Mouse (Mus musculus): Measurements from ENCODE around the gene Eif3k. TPM values are rescaled to one million over a fixed set of nuclear protein-coding genes. Genes with fewer than 3 reads are reported as not detected.
"Not testable (repeated sequence)": the region's sequence is repeated elsewhere in the genome, so short reads cannot be mapped to it uniquely, and the experiment has no call there.

Gene Eif3k
- total RNA-seq, 2 experiments from 2014 or later, result 241 to 264 TPM

GRCm38 (mm10) chr7:28985207-28985606 is 3.5 kb upstream of the Eif3k start:
- no peak for DNase-seq

GRCm38 (mm10) chr7:28984452-28984851 is 2.8 kb upstream of the Eif3k start:
- no peak for DNase-seq

GRCm38 (mm10) chr7:28983849-28984248 is 2.2 kb upstream of the Eif3k start:
- DNase-seq, result no peak

- DNase-seq, result no peak
Measured at GRCm38 (mm10) chr7:28983141-28983564, 1.5 kb upstream of the Eif3k start.

- DNase-seq, result peak in 1 of 2 experiments; percentile 41
Measured at GRCm38 (mm10) chr7:28982274-28983013, 780 bp upstream of the Eif3k start.

GRCm38 (mm10) chr7:28977556-28977955 is 4.1 kb downstream of the Eif3k start:
- DNase-seq, result no peak

- no peak for DNase-seq
Measured at GRCm38 (mm10) chr7:28973025-28973424, 8.6 kb downstream of the Eif3k start.

- DNase-seq, result peak; percentile 80 to 87
Measured at GRCm38 (mm10) chr7:28972542-28972985, 9.1 kb downstream of the Eif3k start.

- DNase-seq, result peak; percentile 65 to 73
Measured at GRCm38 (mm10) chr7:28971770-28972269, 9.8 kb downstream of the Eif3k start.

- DNase-seq, result peak; percentile 52 to 59
Measured at GRCm38 (mm10) chr7:28971029-28971428, 10.6 kb downstream of the Eif3k start.

- DNase-seq, result no peak
Measured at GRCm38 (mm10) chr7:28969672-28970394, 11.8 kb downstream of the Eif3k start.

GRCm38 (mm10) chr7:28969271-28969670 is 12.4 kb downstream of the Eif3k start:
- DNase-seq, result no peak

GRCm38 (mm10) chr7:28968120-28968519 is 13.5 kb downstream of the Eif3k start:
- not testable (repeated sequence) for DNase-seq

GRCm38 (mm10) chr7:28966751-28967505 is 14.7 kb downstream of the Eif3k start:
- DNase-seq, result peak in 1 of 2 experiments; percentile 53

- no peak for DNase-seq
Measured at GRCm38 (mm10) chr7:28966181-28966580, 15.5 kb downstream of the Eif3k start.

GRCm38 (mm10) chr7:28965346-28965840 is 16.3 kb downstream of the Eif3k start:
- DNase-seq, result no peak

GRCm38 (mm10) chr7:28963399-28963923 is 18.2 kb downstream of the Eif3k start:
- DNase-seq, result no peak

- DNase-seq, result peak; percentile 99 to 100
Measured at GRCm38 (mm10) chr7:28961927-28962670, 19.6 kb downstream of the Eif3k start, which contains the start of gene Actn4. Gene Actn4, minus strand, starts transcription at chr7:28962340.

GRCm38 (mm10) chr7:28961584-28961926 is 20.1 kb downstream of the Eif3k start:
- no peak for DNase-seq

- no peak for DNase-seq
Measured at GRCm38 (mm10) chr7:28960354-28961046, 21.2 kb downstream of the Eif3k start.
